Mouse (Mus musculus): ENCODE data around the gene Kcnq2. TPM values are rescaled to one million over a fixed set of nuclear protein-coding genes. Genes with fewer than 3 reads are reported as not detected.

Kcnq2 gene
- polyA plus RNA-seq, 1 experiment from 2014 or later: 0.11 TPM

GRCm38 (mm10) chr2:181147546-181148317, 12.6 kb upstream of the Kcnq2 start:
- H3K4me2 ChIP-seq: peak overlapping the region; percentile 77
- H3K27me3 ChIP-seq (replicated peaks): peaks cover 78% of the 10 kb centered on the region
- H3K27ac ChIP-seq (ENCODE audit: poor library complexity, severe bottlenecking): no peak overlapping the region
- WGBS: 4% methylated on average over 57 of the region's 61 CpGs
- peak; percentile 75 for ATAC-seq (ENCODE audit: insufficient number of reproducible peaks, low FRiP score)
- H3K4me1 ChIP-seq (replicated peaks): peaks cover 16% of the 10 kb centered on the region
- no peaks in the 10 kb centered on the region for H3K9me3 ChIP-seq (replicated peaks)
- H3K36me3 ChIP-seq: peaks cover 28% of the 10 kb centered on the region
- peak overlapping the region; percentile 42 for H3K4me3 ChIP-seq
- 0 out of 2 replicates have a peak overlapping the region, but pooled peaks have one; percentile 32 for H3K9ac ChIP-seq

GRCm38 (mm10) chr2:181146976-181147545, 12.0 kb upstream of the Kcnq2 start:
- H3K36me3 ChIP-seq: peaks cover 24% of the 10 kb centered on the region
- H3K4me2 ChIP-seq: peak overlapping the region; percentile 77
- H3K27ac ChIP-seq (ENCODE audit: poor library complexity, severe bottlenecking): no peak overlapping the region
- WGBS: 43% methylated on average over 4 of the region's 4 CpGs
- no peak overlapping the region for H3K9ac ChIP-seq
- no peaks in the 10 kb centered on the region for H3K9me3 ChIP-seq (replicated peaks)
- H3K4me1 ChIP-seq (replicated peaks): peaks cover 16% of the 10 kb centered on the region
- peaks cover 77% of the 10 kb centered on the region for H3K27me3 ChIP-seq (replicated peaks)
- ATAC-seq (ENCODE audit: insufficient number of reproducible peaks, low FRiP score): no peak
- H3K4me3 ChIP-seq: peak overlapping the region; percentile 42

- Histone ChIP-seq H3K4me1 (replicated peaks) (peaks cover 12% of the 10 kb centered on the region), H3K27me3 (replicated peaks) (peaks cover 72% of the 10 kb centered on the region), H3K4me2 (no peak overlapping the region), H3K27ac (ENCODE audit: poor library complexity, severe bottlenecking) (no peak overlapping the region), H3K9me3 (replicated peaks) (no peaks in the 10 kb centered on the region), H3K4me3 (no peak overlapping the region), H3K9ac (no peak overlapping the region), H3K36me3 (peaks cover 6% of the 10 kb centered on the region)
- 77% methylated on average over 2 of the region's 2 CpGs for WGBS
- ATAC-seq (ENCODE audit: insufficient number of reproducible peaks, low FRiP score): no peak
Measured at GRCm38 (mm10) chr2:181144675-181145074, 9.6 kb upstream of the Kcnq2 start.

- H3K27me3 ChIP-seq (replicated peaks): peaks cover 71% of the 10 kb centered on the region
- 58% methylated on average over 2 of the region's 2 CpGs for WGBS
Measured at GRCm38 (mm10) chr2:181143509-181144276, 8.6 kb upstream of the Kcnq2 start.

GRCm38 (mm10) chr2:181142703-181143135, 7.6 kb upstream of the Kcnq2 start:
- Histone ChIP-seq H3K4me3 (no peak overlapping the region), H3K27me3 (replicated peaks) (peaks cover 71% of the 10 kb centered on the region)

More at GRCm38 (mm10) chr2:181143509-181144276, 8.6 kb upstream of the Kcnq2 start:
- no peaks in the 10 kb centered on the region for H3K9me3 ChIP-seq (replicated peaks)
- peaks cover 10% of the 10 kb centered on the region for H3K4me1 ChIP-seq (replicated peaks)
- H3K9ac ChIP-seq: no peak overlapping the region
- 0 out of 2 replicates have a peak, but pooled peaks cover 3% of the 10 kb centered on the region for H3K36me3 ChIP-seq
- ATAC-seq (ENCODE audit: insufficient number of reproducible peaks, low FRiP score): no peak
- H3K27ac ChIP-seq (ENCODE audit: poor library complexity, severe bottlenecking): no peak overlapping the region
- no peak overlapping the region for H3K4me3 ChIP-seq
- no peak overlapping the region for H3K4me2 ChIP-seq

GRCm38 (mm10) chr2:181139641-181140193, 4.6 kb upstream of the Kcnq2 start:
- 74% methylated on average over 5 of the region's 5 CpGs for WGBS

More at GRCm38 (mm10) chr2:181142703-181143135, 7.6 kb upstream of the Kcnq2 start:
- Histone ChIP-seq H3K27ac (ENCODE audit: poor library complexity, severe bottlenecking) (no peak overlapping the region), H3K9me3 (replicated peaks) (no peaks in the 10 kb centered on the region), H3K4me1 (replicated peaks) (0 out of 2 replicates have a peak, but pooled peaks cover under 1% of the 10 kb centered on the region), H3K4me2 (no peak overlapping the region), H3K9ac (no peak overlapping the region), H3K36me3 (no peaks in the 10 kb centered on the region)
- no peak for ATAC-seq (ENCODE audit: insufficient number of reproducible peaks, low FRiP score)
- 58% methylated on average over 8 of the region's 8 CpGs for WGBS

GRCm38 (mm10) chr2:181136934-181137333, 1.8 kb upstream of the Kcnq2 start:
- Histone ChIP-seq H3K4me3 (no peak overlapping the region), H3K27me3 (replicated peaks) (peaks cover 92% of the 10 kb centered on the region), H3K9me3 (replicated peaks) (no peaks in the 10 kb centered on the region), H3K4me2 (no peak overlapping the region), H3K9ac (no peak overlapping the region), H3K4me1 (replicated peaks) (peaks cover 11% of the 10 kb centered on the region), H3K27ac (ENCODE audit: poor library complexity, severe bottlenecking) (no peak overlapping the region), H3K36me3 (no peaks in the 10 kb centered on the region)
- WGBS: 1% methylated on average over 6 of the region's 6 CpGs
- ATAC-seq (ENCODE audit: insufficient number of reproducible peaks, low FRiP score): no peak

More at GRCm38 (mm10) chr2:181139641-181140193, 4.6 kb upstream of the Kcnq2 start:
- peaks cover 87% of the 10 kb centered on the region for H3K27me3 ChIP-seq (replicated peaks)
- H3K9me3 ChIP-seq (replicated peaks): no peaks in the 10 kb centered on the region
- H3K4me3 ChIP-seq: no peak overlapping the region
- H3K36me3 ChIP-seq: no peaks in the 10 kb centered on the region
- no peak overlapping the region for H3K9ac ChIP-seq
- peaks cover 5% of the 10 kb centered on the region for H3K4me1 ChIP-seq (replicated peaks)
- no peak overlapping the region for H3K4me2 ChIP-seq
- no peak overlapping the region for H3K27ac ChIP-seq (ENCODE audit: poor library complexity, severe bottlenecking)
- ATAC-seq (ENCODE audit: insufficient number of reproducible peaks, low FRiP score): no peak

DNA sequence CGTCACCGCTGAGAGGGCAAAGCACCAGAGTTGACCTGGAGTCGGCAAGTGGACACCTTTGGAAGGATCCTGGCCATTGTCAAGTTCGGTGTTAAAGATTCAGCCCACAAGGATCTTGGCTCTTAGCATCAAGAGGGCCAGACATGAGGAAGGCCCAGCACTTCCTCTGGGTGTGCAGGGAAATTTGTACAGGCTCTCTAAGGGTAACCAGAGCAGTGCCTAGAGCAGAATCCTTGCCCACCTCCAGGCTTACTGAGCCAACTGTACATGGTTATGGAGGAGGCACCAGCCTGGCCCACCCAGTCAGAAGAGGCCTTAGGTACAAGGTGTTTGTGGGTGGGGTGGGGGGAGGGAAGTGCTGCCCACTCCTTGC, 332 bp upstream of the Kcnq2 start:
- Histone ChIP-seq H3K9ac (no peak overlapping the region), H3K4me1 (replicated peaks) (peaks cover 11% of the 10 kb centered on the region), H3K27me3 (replicated peaks) (peaks cover 89% of the 10 kb centered on the region), H3K4me3 (peak overlapping the region; percentile 49), H3K36me3 (no peaks in the 10 kb centered on the region), H3K27ac (ENCODE audit: poor library complexity, severe bottlenecking) (no peak overlapping the region), H3K4me2 (no peak overlapping the region), H3K9me3 (replicated peaks) (no peaks in the 10 kb centered on the region)
- ATAC-seq (ENCODE audit: insufficient number of reproducible peaks, low FRiP score): no peak
- WGBS: 10% methylated on average over 4 of the region's 4 CpGs

- no peak for ATAC-seq (ENCODE audit: insufficient number of reproducible peaks, low FRiP score)
- Histone ChIP-seq H3K4me1 (replicated peaks) (peaks cover 11% of the 10 kb centered on the region), H3K9ac (no peak overlapping the region), H3K4me3 (peak overlapping the region; percentile 49), H3K36me3 (no peaks in the 10 kb centered on the region), H3K27me3 (replicated peaks) (peaks cover 86% of the 10 kb centered on the region), H3K4me2 (peak overlapping the region; percentile 78), H3K9me3 (replicated peaks) (no peaks in the 10 kb centered on the region), H3K27ac (ENCODE audit: poor library complexity, severe bottlenecking) (no peak overlapping the region)
- WGBS: 10% methylated on average over 22 of the region's 22 CpGs
Measured at GRCm38 (mm10) chr2:181133837-181134590, 1.1 kb downstream of the Kcnq2 start.

GRCm38 (mm10) chr2:181130245-181130644, 4.9 kb downstream of the Kcnq2 start:
- no peak overlapping the region for H3K27ac ChIP-seq (ENCODE audit: poor library complexity, severe bottlenecking)
- no peak overlapping the region for H3K4me2 ChIP-seq
- H3K4me3 ChIP-seq: no peak overlapping the region
- ATAC-seq (ENCODE audit: insufficient number of reproducible peaks, low FRiP score): no peak
- H3K36me3 ChIP-seq: no peaks in the 10 kb centered on the region
- H3K27me3 ChIP-seq (replicated peaks): peaks cover 64% of the 10 kb centered on the region
- no peak overlapping the region for H3K9ac ChIP-seq
- H3K9me3 ChIP-seq (replicated peaks): no peaks in the 10 kb centered on the region
- 61% methylated on average over 4 of the region's 4 CpGs for WGBS
- H3K4me1 ChIP-seq (replicated peaks): peaks cover 11% of the 10 kb centered on the region

All from heart, embryonic 12.5 days (tissue).